ENCODE assay signal across 14 mouse cellular contexts in the genomic region with DNA sequence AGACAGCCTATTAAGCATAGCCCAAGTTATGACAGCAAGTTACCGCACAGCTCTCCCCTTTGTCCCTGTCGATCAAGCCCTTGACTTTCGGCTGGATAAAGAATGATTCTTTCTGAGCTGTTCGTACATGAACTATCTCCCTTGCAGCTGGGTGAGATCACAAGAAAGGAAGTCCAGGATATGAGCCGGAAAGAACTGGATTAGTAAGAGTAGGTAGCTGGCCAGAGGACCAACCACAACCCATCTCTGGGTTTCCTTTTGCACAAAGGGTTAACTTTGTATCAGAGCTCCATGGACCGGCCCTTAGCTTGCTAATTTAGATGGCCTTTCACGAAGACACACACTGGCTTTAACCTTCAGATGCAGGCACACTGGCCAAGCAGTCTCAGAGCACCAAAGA.
"Had no signal": no experiment of that assay in that cellular context is flagged by ENCODE, and none has a peak within 500 bp of the region (broad histone marks: within the 10 kb centered on the region; RNA-seq: fewer than 3 reads in every experiment).

No protein-coding gene starts in this region.

- H3K4me3 ChIP-seq: left cerebral cortex, adult 2 months; limb, embryonic 15.5 days; liver, embryonic 13.5 days; myocyte; neural tube, embryonic 15.5 days had no signal

- DNase-seq: kidney, adult 8-10 months; kidney, postnatal 25 days; liver, embryonic 13.5 days; lung, adult 18-20 months; midbrain, embryonic 14.5 days; right cerebral cortex, adult 18-20 months; right cerebral cortex, postnatal 25 days; thymus, adult 18-20 months; thymus, postnatal 14 days had no signal

- H3K4me1 ChIP-seq: limb, embryonic 15.5 days; liver, embryonic 13.5 days; neural tube, embryonic 15.5 days had no signal

- H3K27me3 ChIP-seq: limb, embryonic 15.5 days; liver, embryonic 13.5 days; neural tube, embryonic 15.5 days had no signal

- H3K27ac ChIP-seq: left cerebral cortex, adult 2 months; limb, embryonic 15.5 days; liver, embryonic 13.5 days; neural tube, embryonic 15.5 days had no signal

- H3K9me3 ChIP-seq: limb, embryonic 15.5 days; liver, embryonic 13.5 days; neural tube, embryonic 15.5 days had no signal

- ATAC-seq: intestine, postnatal 0 days had no signal

- H3K36me3 ChIP-seq: limb, embryonic 15.5 days; liver, embryonic 13.5 days; neural tube, embryonic 15.5 days had no signal

- H3K4me2 ChIP-seq: limb, embryonic 15.5 days; liver, embryonic 13.5 days; neural tube, embryonic 15.5 days had no signal

- H3K9ac ChIP-seq: limb, embryonic 15.5 days; liver, embryonic 13.5 days; neural tube, embryonic 15.5 days had no signal
